Mouse (Mus musculus): ENCODE measurements around the gene Tmem109.

The Tmem109 gene

GRCm38 (mm10) chr19:10892201-10892600, 10.4 kb upstream of the Tmem109 start:
- ATAC-seq (ENCODE audit: low TSS enrichment): no peak

- ATAC-seq (ENCODE audit: low TSS enrichment): peak; percentile 5; the same call in 1 of the 2 replicates
These were observed 801 bp downstream of the Tmem109 start for GRCm38 (mm10) chr19:10880975-10881425.

- no peak for ATAC-seq (ENCODE audit: low TSS enrichment)
These were observed 1.5 kb downstream of the Tmem109 start for GRCm38 (mm10) chr19:10880085-10880974.

GRCm38 (mm10) chr19:10878201-10878837, 3.5 kb downstream of the Tmem109 start:
- no peak for ATAC-seq (ENCODE audit: low TSS enrichment)

GRCm38 (mm10) chr19:10871328-10871961, 10.4 kb downstream of the Tmem109 start:
- no peak for ATAC-seq (ENCODE audit: low TSS enrichment)

GRCm38 (mm10) chr19:10870676-10871075, 11.1 kb downstream of the Tmem109 start:
- no peak for ATAC-seq (ENCODE audit: low TSS enrichment)

GRCm38 (mm10) chr19:10869886-10870527, 11.8 kb downstream of the Tmem109 start, which contains the start of gene Tmem132a:
TSS of gene Tmem132a (minus strand) at chr19:10869940.
- ATAC-seq (ENCODE audit: low TSS enrichment): peak; percentile 3; the same call in 1 of the 2 replicates

GRCm38 (mm10) chr19:10869241-10869885, 12.4 kb downstream of the Tmem109 start:
- peak; percentile 93 for ATAC-seq (ENCODE audit: low TSS enrichment)

- peak; percentile 21 for ATAC-seq (ENCODE audit: low TSS enrichment)
These were observed 13.1 kb downstream of the Tmem109 start for GRCm38 (mm10) chr19:10868623-10869141.

GRCm38 (mm10) chr19:10867946-10868622, 13.7 kb downstream of the Tmem109 start:
- ATAC-seq (ENCODE audit: low TSS enrichment): peak; percentile 63; the same call in 1 of the 2 replicates

- no peak for ATAC-seq (ENCODE audit: low TSS enrichment)
These were observed 15.4 kb downstream of the Tmem109 start for GRCm38 (mm10) chr19:10866351-10866750.

- ATAC-seq (ENCODE audit: low TSS enrichment): peak; percentile 29; the same call in 1 of the 2 replicates
These were observed 21.7 kb downstream of the Tmem109 start for GRCm38 (mm10) chr19:10860072-10860497.

GRCm38 (mm10) chr19:10856520-10856919, 25.3 kb downstream of the Tmem109 start:
- ATAC-seq (ENCODE audit: low TSS enrichment): peak; percentile 45

GRCm38 (mm10) chr19:10855422-10855821, 26.4 kb downstream of the Tmem109 start:
- no peak for ATAC-seq (ENCODE audit: low TSS enrichment)

- ATAC-seq (ENCODE audit: low TSS enrichment): no peak
These were observed 34.3 kb downstream of the Tmem109 start for GRCm38 (mm10) chr19:10847311-10848087.

GRCm38 (mm10) chr19:10846150-10846549, 35.7 kb downstream of the Tmem109 start:
- ATAC-seq (ENCODE audit: low TSS enrichment): no peak

- ATAC-seq (ENCODE audit: low TSS enrichment): no peak
These were observed 36.3 kb downstream of the Tmem109 start for GRCm38 (mm10) chr19:10845454-10845853.

GRCm38 (mm10) chr19:10844206-10844605, 37.6 kb downstream of the Tmem109 start:
- ATAC-seq (ENCODE audit: low TSS enrichment): no peak

GRCm38 (mm10) chr19:10842914-10843313, 38.9 kb downstream of the Tmem109 start:
- no peak for ATAC-seq (ENCODE audit: low TSS enrichment)

Data from frontal cortex, adult (tissue).